Mouse (Mus musculus): Measurements from ENCODE around the gene Lancl1. TPM values are rescaled to one million over a fixed set of nuclear protein-coding genes. Genes with fewer than 3 reads are reported as not detected.

Lancl1 gene
- total and polyA plus RNA-seq, 2 experiments: 25.5 to 39.2 TPM

GRCm38 (mm10) chr1:67017101-67017870, 21.4 kb downstream of the Lancl1 start:
- no peaks in the 10 kb centered on the region for H3K27me3 ChIP-seq (ENCODE audit: control insufficient read depth, insufficient read depth, low read length)
- no peaks in the 10 kb centered on the region; the same call in 1 of the 2 replicates for H3K4me1 ChIP-seq (ENCODE audit: control insufficient read depth, insufficient read depth, low read length)
- WGBS: 84% methylated on average over 13 of the region's 13 CpGs
- H3K27ac ChIP-seq (replicated peaks; ENCODE audit: insufficient read depth, low read depth, low read length): no peak overlapping the region
- peaks cover 8% of the 10 kb centered on the region for H3K36me3 ChIP-seq (ENCODE audit: control insufficient read depth, insufficient read depth, low read length)
- no peak overlapping the region for H3K9ac ChIP-seq (ENCODE audit: low read depth, low read length)
- no peak for DNase-seq (ENCODE audit: extremely low read depth, low read depth, low spot score)
- no peaks in the 10 kb centered on the region for H3K79me2 ChIP-seq (ENCODE audit: control insufficient read depth, insufficient read depth, low read length)
- no peak overlapping the region for H3K4me3 ChIP-seq (ENCODE audit: insufficient read depth, low read depth, low read length)
- no peak for TF ChIP-seq POLR2A (IDR thresholded peaks at IDR 0.05; ENCODE audit: extremely low read depth, insufficient read depth, low read length)
- no peak for TF ChIP-seq CTCF (IDR thresholded peaks at IDR 0.05; ENCODE audit: low read depth, low read length)

GRCm38 (mm10) chr1:67014205-67014604, 24.5 kb downstream of the Lancl1 start:
- WGBS: 52% methylated on average over 2 of the region's 2 CpGs

GRCm38 (mm10) chr1:67010520-67010919, 28.2 kb downstream of the Lancl1 start:
- Histone ChIP-seq H3K79me2 (ENCODE audit: control insufficient read depth, insufficient read depth, low read length) (no peaks in the 10 kb centered on the region), H3K4me3 (ENCODE audit: insufficient read depth, low read depth, low read length) (no peak overlapping the region), H3K27me3 (ENCODE audit: control insufficient read depth, insufficient read depth, low read length) (no peaks in the 10 kb centered on the region), H3K4me1 (ENCODE audit: control insufficient read depth, insufficient read depth, low read length) (no peaks in the 10 kb centered on the region; the same call in 1 of the 2 replicates), H3K36me3 (ENCODE audit: control insufficient read depth, insufficient read depth, low read length) (peaks cover 10% of the 10 kb centered on the region), H3K9ac (ENCODE audit: low read depth, low read length) (no peak overlapping the region), H3K27ac (replicated peaks; ENCODE audit: insufficient read depth, low read depth, low read length) (no peak overlapping the region)
- 94% methylated on average over 3 of the region's 3 CpGs for WGBS
- no peak for TF ChIP-seq POLR2A (IDR thresholded peaks at IDR 0.05; ENCODE audit: extremely low read depth, insufficient read depth, low read length)
- TF ChIP-seq CTCF (IDR thresholded peaks at IDR 0.05; ENCODE audit: low read depth, low read length): no peak
- no peak for DNase-seq (ENCODE audit: extremely low read depth, low read depth, low spot score)

More at GRCm38 (mm10) chr1:67014205-67014604, 24.5 kb downstream of the Lancl1 start:
- H3K9ac ChIP-seq (ENCODE audit: low read depth, low read length): no peak overlapping the region
- H3K27ac ChIP-seq (replicated peaks; ENCODE audit: insufficient read depth, low read depth, low read length): no peak overlapping the region
- H3K4me3 ChIP-seq (ENCODE audit: insufficient read depth, low read depth, low read length): no peak overlapping the region
- no peaks in the 10 kb centered on the region for H3K27me3 ChIP-seq (ENCODE audit: control insufficient read depth, insufficient read depth, low read length)
- TF ChIP-seq POLR2A (IDR thresholded peaks at IDR 0.05; ENCODE audit: extremely low read depth, insufficient read depth, low read length) (no peak), CTCF (IDR thresholded peaks at IDR 0.05; ENCODE audit: low read depth, low read length) (peak; percentile 24; the same call in 1 of the 2 replicates)
- H3K36me3 ChIP-seq (ENCODE audit: control insufficient read depth, insufficient read depth, low read length): peaks cover 2% of the 10 kb centered on the region; the same call in 1 of the 2 replicates
- H3K79me2 ChIP-seq (ENCODE audit: control insufficient read depth, insufficient read depth, low read length): no peaks in the 10 kb centered on the region
- peak; percentile 34 for DNase-seq (ENCODE audit: extremely low read depth, low read depth, low spot score)
- H3K4me1 ChIP-seq (ENCODE audit: control insufficient read depth, insufficient read depth, low read length): no peaks in the 10 kb centered on the region; the same call in 1 of the 2 replicates

- H3K4me1 ChIP-seq (ENCODE audit: control insufficient read depth, insufficient read depth, low read length): peaks cover 7% of the 10 kb centered on the region
- H3K79me2 ChIP-seq (ENCODE audit: control insufficient read depth, insufficient read depth, low read length): no peaks in the 10 kb centered on the region
- H3K9ac ChIP-seq (ENCODE audit: low read depth, low read length): no peak overlapping the region
- H3K36me3 ChIP-seq (ENCODE audit: control insufficient read depth, insufficient read depth, low read length): peaks cover 10% of the 10 kb centered on the region
- no peak for DNase-seq (ENCODE audit: extremely low read depth, low read depth, low spot score)
- no peak for TF ChIP-seq CTCF (IDR thresholded peaks at IDR 0.05; ENCODE audit: low read depth, low read length)
- no peak for TF ChIP-seq POLR2A (IDR thresholded peaks at IDR 0.05; ENCODE audit: extremely low read depth, insufficient read depth, low read length)
- no peaks in the 10 kb centered on the region for H3K27me3 ChIP-seq (ENCODE audit: control insufficient read depth, insufficient read depth, low read length)
- WGBS: 73% methylated on average over 3 of the region's 3 CpGs
- no peak overlapping the region for H3K27ac ChIP-seq (replicated peaks; ENCODE audit: insufficient read depth, low read depth, low read length)
- no peak overlapping the region for H3K4me3 ChIP-seq (ENCODE audit: insufficient read depth, low read depth, low read length)
Observed at GRCm38 (mm10) chr1:67003699-67004098, 35.0 kb downstream of the Lancl1 start.

GRCm38 (mm10) chr1:67002226-67002625, 36.4 kb downstream of the Lancl1 start:
- no peaks in the 10 kb centered on the region for H3K79me2 ChIP-seq (ENCODE audit: control insufficient read depth, insufficient read depth, low read length)
- peak; percentile 94 for DNase-seq (ENCODE audit: extremely low read depth, low read depth, low spot score)
- H3K36me3 ChIP-seq (ENCODE audit: control insufficient read depth, insufficient read depth, low read length): peaks cover 6% of the 10 kb centered on the region
- H3K27ac ChIP-seq (replicated peaks; ENCODE audit: insufficient read depth, low read depth, low read length): no peak overlapping the region; the same call in 1 of the 2 replicates
- no peaks in the 10 kb centered on the region for H3K27me3 ChIP-seq (ENCODE audit: control insufficient read depth, insufficient read depth, low read length)
- TF ChIP-seq CTCF (IDR thresholded peaks at IDR 0.05; ENCODE audit: low read depth, low read length) (no peak), POLR2A (IDR thresholded peaks at IDR 0.05; ENCODE audit: extremely low read depth, insufficient read depth, low read length) (no peak)
- H3K4me3 ChIP-seq (ENCODE audit: insufficient read depth, low read depth, low read length): no peak overlapping the region
- 20% methylated on average over 6 of the region's 6 CpGs for WGBS
- peaks cover 11% of the 10 kb centered on the region for H3K4me1 ChIP-seq (ENCODE audit: control insufficient read depth, insufficient read depth, low read length)
- no peak overlapping the region for H3K9ac ChIP-seq (ENCODE audit: low read depth, low read length)

GRCm38 (mm10) chr1:67001367-67001766, 37.3 kb downstream of the Lancl1 start:
- no peak for DNase-seq (ENCODE audit: extremely low read depth, low read depth, low spot score)
- H3K79me2 ChIP-seq (ENCODE audit: control insufficient read depth, insufficient read depth, low read length): no peaks in the 10 kb centered on the region
- WGBS: 95% methylated on average over 1 of the region's 1 CpGs
- TF ChIP-seq POLR2A (IDR thresholded peaks at IDR 0.05; ENCODE audit: extremely low read depth, insufficient read depth, low read length) (no peak), CTCF (IDR thresholded peaks at IDR 0.05; ENCODE audit: low read depth, low read length) (no peak)
- no peak overlapping the region for H3K27ac ChIP-seq (replicated peaks; ENCODE audit: insufficient read depth, low read depth, low read length)
- H3K36me3 ChIP-seq (ENCODE audit: control insufficient read depth, insufficient read depth, low read length): peaks cover 4% of the 10 kb centered on the region
- H3K9ac ChIP-seq (ENCODE audit: low read depth, low read length): no peak overlapping the region
- no peaks in the 10 kb centered on the region for H3K27me3 ChIP-seq (ENCODE audit: control insufficient read depth, insufficient read depth, low read length)
- peaks cover 11% of the 10 kb centered on the region for H3K4me1 ChIP-seq (ENCODE audit: control insufficient read depth, insufficient read depth, low read length)
- H3K4me3 ChIP-seq (ENCODE audit: insufficient read depth, low read depth, low read length): no peak overlapping the region
